Mouse (Mus musculus) small intestine, adult 2 months (tissue): ENCODE measurements at regions not wholly inside any gene's neighbourhood (a gene's known extent, or its start where the extent isn't known, plus 50 kb on each side); places are given as distances from the start of the nearest gene placed in this dataset.

Experiments
- H3K27ac ChIP-seq: fragments of 200-500 bp; 2 replicates; pipeline ENCODE4 v1.5.1; 2012; ENCODE audit warnings: low read depth, low read length, control low read depth, inconsistent platforms; ENCODE audit not compliant: insufficient read depth
- H3K27me3 ChIP-seq: fragments of 200-500 bp; 2 replicates; pipeline ENCODE4 v1.6.1; 2012; ENCODE audit warnings: mild to moderate bottlenecking, moderate library complexity, low read length, inconsistent platforms; ENCODE audit not compliant: control insufficient read depth, insufficient read depth
- H3K36me3 ChIP-seq: fragments of 200-500 bp; 2 replicates; pipeline ENCODE4 v1.6.1; 2012; ENCODE audit warnings: mild to moderate bottlenecking, low read length, control low read depth, inconsistent platforms; ENCODE audit not compliant: control insufficient read depth, insufficient read depth
- H3K4me1 ChIP-seq: fragments of 200-500 bp; 2 replicates; pipeline ENCODE4 v1.6.1; 2012; ENCODE audit warnings: low read length, inconsistent platforms, mixed read lengths; ENCODE audit not compliant: control insufficient read depth, insufficient read depth, insufficient read length
- H3K4me3 ChIP-seq: fragments of 200-500 bp; 2 replicates; pipeline ENCODE4 v1.5.1; 2012; ENCODE audit warnings: low read depth, mild to moderate bottlenecking, control low read depth, inconsistent platforms, low read length, moderate library complexity
- CTCF ChIP-seq: fragments of 200-500 bp; IDR thresholded peaks from 2 replicates; pipeline ENCODE4 v1.5.1; 2012; ENCODE audit warnings: low read depth, mild to moderate bottlenecking, control low read depth, inconsistent platforms, low read length, moderate library complexity, mixed read lengths; ENCODE audit not compliant: insufficient replicate concordance, insufficient read length; ENCODE audit errors: extremely low read depth
- POLR2A ChIP-seq: fragments of 200-500 bp; IDR thresholded peaks from 2 replicates; pipeline ENCODE4 v1.6.1; 2012; ENCODE audit warnings: low read depth, mild to moderate bottlenecking, control low read depth, inconsistent platforms, low read length, moderate library complexity
- WGBS: fragments of 180-500 bp; shearing (Covaris S2); methylation state at CpG from one replicate; pipeline ENCODE4 v1.1.7; 2018; 5-methylcytosine and 5-hydroxymethylcytosine counted together

GRCm38 (mm10) chrX:166725761-166726503 is 140.4 kb upstream of the Egfl6 start:
- Histone ChIP-seq H3K36me3 (no peaks in the 10 kb centered on the region), H3K27me3 (no peaks in the 10 kb centered on the region), H3K4me1 (no peaks in the 10 kb centered on the region), H3K4me3 (no peak overlapping the region), H3K27ac (no peak overlapping the region)
- TF ChIP-seq POLR2A (no peak), CTCF (no peak)
- WGBS: 89% methylated on average over 6 of the region's 6 CpGs

GRCm38 (mm10) chrX:166718075-166718474 is 132.6 kb upstream of the Egfl6 start:
- TF ChIP-seq POLR2A (no peak), CTCF (no peak)
- no peaks in the 10 kb centered on the region for H3K4me1 ChIP-seq
- H3K4me3 ChIP-seq: no peak overlapping the region
- H3K27me3 ChIP-seq: no peaks in the 10 kb centered on the region
- H3K27ac ChIP-seq: no peak overlapping the region
- H3K36me3 ChIP-seq: no peaks in the 10 kb centered on the region

DNA sequence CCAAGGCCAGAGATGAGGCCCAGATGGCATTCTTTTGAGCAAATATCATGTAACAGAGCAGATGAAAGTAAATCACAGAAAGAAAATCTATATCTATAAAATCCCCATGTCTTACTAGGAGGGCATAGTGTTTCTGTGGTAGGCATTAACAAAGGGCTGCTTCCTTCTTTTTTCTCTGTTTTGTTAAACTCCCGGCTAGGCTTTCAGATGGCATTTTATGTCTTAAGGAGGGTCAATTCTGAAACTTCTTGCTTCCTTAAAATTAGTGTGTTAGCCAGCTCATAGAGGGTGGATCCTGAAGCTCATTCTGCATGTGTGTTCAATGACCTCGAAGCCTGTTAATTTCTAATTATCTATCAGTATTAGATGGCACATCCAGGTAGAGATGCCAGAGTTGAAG is 123.8 kb upstream of the Egfl6 start:
- no peak overlapping the region for H3K4me3 ChIP-seq
- H3K27me3 ChIP-seq: no peaks in the 10 kb centered on the region
- no peak for TF ChIP-seq POLR2A
- no peak for TF ChIP-seq CTCF
- H3K4me1 ChIP-seq: peaks cover 6% of the 10 kb centered on the region; the same call in 1 of the 2 replicates
- WGBS: 79% methylated on average over 2 of the region's 2 CpGs
- no peaks in the 10 kb centered on the region for H3K36me3 ChIP-seq
- H3K27ac ChIP-seq: no peak overlapping the region

DNA sequence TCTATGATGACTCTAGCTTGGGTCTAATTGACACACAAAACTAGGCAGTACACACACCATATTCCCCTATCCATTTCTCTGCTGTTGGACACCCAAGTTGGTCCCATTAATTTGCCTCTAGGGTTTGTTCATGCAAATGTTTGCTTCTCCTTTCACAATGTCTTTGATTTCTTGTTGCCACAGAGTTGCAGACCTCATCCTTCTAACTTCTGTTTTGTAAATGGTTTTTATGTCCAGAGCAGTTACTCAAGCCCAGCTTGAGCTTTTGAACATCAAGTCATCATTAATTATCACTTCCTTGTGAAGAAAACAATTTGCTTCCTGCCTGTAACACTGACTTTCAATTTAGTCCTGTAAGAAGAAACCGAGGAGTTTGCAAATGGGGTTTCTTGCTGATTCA is 122.6 kb upstream of the Egfl6 start:
- TF ChIP-seq CTCF (no peak), POLR2A (no peak)
- Histone ChIP-seq H3K4me1 (peaks cover 6% of the 10 kb centered on the region; the same call in 1 of the 2 replicates), H3K27ac (no peak overlapping the region), H3K27me3 (no peaks in the 10 kb centered on the region), H3K4me3 (no peak overlapping the region), H3K36me3 (no peaks in the 10 kb centered on the region)
- 81% methylated on average over 1 of the region's 1 CpGs for WGBS

DNA sequence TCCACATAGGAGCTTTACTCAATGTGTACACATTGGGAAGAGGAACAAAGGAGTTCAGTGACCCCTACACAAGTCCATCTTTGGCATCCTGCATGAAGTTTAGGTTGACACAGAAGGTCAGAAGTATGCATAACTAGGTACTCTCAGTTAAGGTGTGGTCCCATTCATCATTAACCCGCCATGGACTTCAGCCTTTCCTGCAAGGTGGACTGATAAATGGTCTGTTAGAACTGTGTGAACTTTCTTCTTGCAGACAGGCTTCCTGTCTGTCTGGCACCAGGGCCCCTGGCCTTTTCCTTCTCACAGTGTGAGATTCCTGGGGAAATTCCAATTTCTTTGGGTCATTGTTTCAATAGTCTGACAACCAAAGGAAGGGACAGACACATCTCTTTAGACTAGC is 121.5 kb upstream of the Egfl6 start:
- H3K27ac ChIP-seq: no peak overlapping the region
- no peak overlapping the region for H3K4me3 ChIP-seq
- H3K27me3 ChIP-seq: no peaks in the 10 kb centered on the region
- WGBS: 33% methylated on average over 1 of the region's 1 CpGs
- TF ChIP-seq CTCF (no peak), POLR2A (no peak)
- peaks cover 6% of the 10 kb centered on the region; the same call in 1 of the 2 replicates for H3K4me1 ChIP-seq
- H3K36me3 ChIP-seq: no peaks in the 10 kb centered on the region

- no peak overlapping the region for H3K4me3 ChIP-seq
- TF ChIP-seq CTCF (no peak), POLR2A (no peak)
- 89% methylated on average over 2 of the region's 2 CpGs for WGBS
- H3K27ac ChIP-seq: no peak overlapping the region
- H3K4me1 ChIP-seq: peaks cover 6% of the 10 kb centered on the region; the same call in 1 of the 2 replicates
- no peaks in the 10 kb centered on the region for H3K27me3 ChIP-seq
- no peaks in the 10 kb centered on the region for H3K36me3 ChIP-seq
Measured at GRCm38 (mm10) chrX:166704311-166704710, 118.8 kb upstream of the Egfl6 start.

DNA sequence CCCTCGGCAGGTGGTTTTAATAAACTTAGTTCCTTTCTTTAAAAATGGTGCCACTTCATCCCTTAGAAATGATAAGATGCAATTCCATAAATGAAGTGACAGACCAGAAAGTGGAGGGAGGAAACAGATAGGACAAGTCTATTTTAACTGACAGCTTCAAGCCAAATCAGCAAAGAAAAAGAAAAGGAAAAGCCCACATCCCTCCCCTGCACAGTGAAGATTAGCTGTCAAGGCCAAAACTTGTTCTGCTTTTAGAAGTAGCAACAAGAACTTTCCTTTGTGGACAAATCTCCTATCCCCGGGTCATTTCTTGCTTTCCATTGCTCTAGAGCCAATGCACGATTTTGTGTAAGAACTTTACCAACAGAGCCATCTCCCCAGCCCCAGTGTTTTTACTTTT is 108.7 kb upstream of the Egfl6 start:
- H3K27ac ChIP-seq: no peak overlapping the region
- TF ChIP-seq POLR2A: no peak
- TF ChIP-seq CTCF: no peak
- no peaks in the 10 kb centered on the region for H3K36me3 ChIP-seq
- no peak overlapping the region for H3K4me3 ChIP-seq
- H3K4me1 ChIP-seq: no peaks in the 10 kb centered on the region
- no peaks in the 10 kb centered on the region for H3K27me3 ChIP-seq
- 77% methylated on average over 3 of the region's 3 CpGs for WGBS
